Mouse (Mus musculus) embryonic facial prominence, embryonic 15.5 days (tissue): ENCODE results near the gene Tfam. TPM values are rescaled to one million over a fixed set of nuclear protein-coding genes. Genes with fewer than 3 reads are reported as not detected.

Experiments
- ATAC-seq: fragments of 200-750 bp; cut with Nextera tagmentation; 2 replicates; pipeline ENCODE4 v1.8.0; 2017; ENCODE audit warnings: low read depth, moderate TSS enrichment; ENCODE audit not compliant: insufficient number of reproducible peaks, low FRiP score, low TSS enrichment
- H3K27ac ChIP-seq: fragments of 300-500 bp; sonication (generic); replicated peaks from 2 replicates; pipeline ENCODE4 v1.5.1; 2015; ENCODE audit warnings: mild to moderate bottlenecking, inconsistent platforms
- H3K27me3 ChIP-seq: fragments of 300-500 bp; sonication (generic); 2 replicates; pipeline ENCODE4 v1.6.1; 2015; ENCODE audit warnings: inconsistent platforms
- H3K36me3 ChIP-seq: fragments of 300-500 bp; sonication (generic); 2 replicates; pipeline ENCODE4 v1.6.1; 2015; ENCODE audit warnings: mild to moderate bottlenecking, inconsistent platforms
- H3K4me1 ChIP-seq: fragments of 300-500 bp; sonication (generic); 2 replicates; pipeline ENCODE4 v1.6.1; 2015; ENCODE audit warnings: inconsistent platforms
- H3K4me2 ChIP-seq: fragments of 300-500 bp; sonication (generic); replicated peaks from 2 replicates; pipeline ENCODE4 v1.6.1; 2015; ENCODE audit warnings: mild to moderate bottlenecking, inconsistent platforms
- H3K4me3 ChIP-seq: fragments of 300-500 bp; sonication (generic); replicated peaks from 2 replicates; pipeline ENCODE4 v1.5.1; 2015; ENCODE audit warnings: mild to moderate bottlenecking, inconsistent platforms
- H3K9ac ChIP-seq: fragments of 300-500 bp; sonication (generic); 2 replicates; pipeline ENCODE4 v1.6.1; 2015; ENCODE audit warnings: inconsistent platforms
- H3K9me3 ChIP-seq: fragments of 300-500 bp; sonication (generic); replicated peaks from 2 replicates; pipeline ENCODE4 v1.6.1; 2016; ENCODE audit warnings: inconsistent platforms
- WGBS: fragments of 180-500 bp; shearing (Covaris S2); methylation state at CpG from one replicate; pipeline ENCODE4 v1.1.7; 2015; 5-methylcytosine and 5-hydroxymethylcytosine counted together
- polyA plus RNA-seq: library from polyadenylated mRNA; unstranded; fragments of >200 nt; fragmentation: Nextera tagmentation; extraction: Ambion mirVana; gene quantifications from 2 replicates; pipeline ENCODE4 v1.2.1, GENCODE M21; 2015

Gene Tfam
- polyA plus RNA-seq, 1 experiment from 2014 or later = 56.6 TPM

- Histone ChIP-seq H3K4me2 (no peak overlapping the region), H3K4me3 (no peak overlapping the region), H3K9ac (no peak overlapping the region), H3K27me3 (no peaks in the 10 kb centered on the region), H3K36me3 (peaks cover 14% of the 10 kb centered on the region; the same call in 1 of the 2 replicates), H3K27ac (no peak overlapping the region), H3K9me3 (no peaks in the 10 kb centered on the region), H3K4me1 (no peaks in the 10 kb centered on the region)
- WGBS = 47% methylated on average over 4 of the region's 4 CpGs
- no peak for ATAC-seq
Observed at GRCm38 (mm10) chr10:71253147-71253546, 15.1 kb upstream of the Tfam start.

GRCm38 (mm10) chr10:71252421-71252820 is 14.3 kb upstream of the Tfam start:
- no peaks in the 10 kb centered on the region for H3K27me3 ChIP-seq
- ATAC-seq = no peak
- peaks cover 12% of the 10 kb centered on the region; the same call in 1 of the 2 replicates for H3K36me3 ChIP-seq
- H3K9me3 ChIP-seq = no peaks in the 10 kb centered on the region
- no peaks in the 10 kb centered on the region for H3K4me1 ChIP-seq
- no peak overlapping the region for H3K9ac ChIP-seq
- 76% methylated on average over 5 of the region's 5 CpGs for WGBS
- no peak overlapping the region for H3K4me2 ChIP-seq
- H3K4me3 ChIP-seq = no peak overlapping the region
- H3K27ac ChIP-seq = no peak overlapping the region

- Histone ChIP-seq H3K4me3 (no peak overlapping the region), H3K4me2 (no peak overlapping the region), H3K27ac (no peak overlapping the region), H3K9me3 (no peaks in the 10 kb centered on the region), H3K9ac (no peak overlapping the region), H3K36me3 (peaks cover 12% of the 10 kb centered on the region; the same call in 1 of the 2 replicates), H3K27me3 (no peaks in the 10 kb centered on the region), H3K4me1 (no peaks in the 10 kb centered on the region)
- WGBS = 64% methylated on average over 5 of the region's 5 CpGs
- no peak for ATAC-seq
Observed at GRCm38 (mm10) chr10:71251846-71252245, 13.8 kb upstream of the Tfam start.

- H3K4me3 ChIP-seq = no peak overlapping the region
- no peak overlapping the region for H3K9ac ChIP-seq
- ATAC-seq = no peak
- no peak overlapping the region for H3K27ac ChIP-seq
- no peaks in the 10 kb centered on the region for H3K27me3 ChIP-seq
- H3K4me2 ChIP-seq = no peak overlapping the region
- no peaks in the 10 kb centered on the region for H3K9me3 ChIP-seq
- WGBS = 84% methylated on average over 5 of the region's 5 CpGs
- peaks cover 12% of the 10 kb centered on the region; the same call in 1 of the 2 replicates for H3K36me3 ChIP-seq
- H3K4me1 ChIP-seq = no peaks in the 10 kb centered on the region
Observed at GRCm38 (mm10) chr10:71251256-71251655, 13.2 kb upstream of the Tfam start.

GRCm38 (mm10) chr10:71250472-71250871 is 12.4 kb upstream of the Tfam start:
- 76% methylated on average over 17 of the region's 17 CpGs for WGBS
- no peak for ATAC-seq

GRCm38 (mm10) chr10:71249086-71249880 is 11.2 kb upstream of the Tfam start:
- Histone ChIP-seq H3K36me3 (0 out of 2 replicates have a peak, but pooled peaks cover 1% of the 10 kb centered on the region), H3K9ac (no peak overlapping the region), H3K27ac (no peak overlapping the region), H3K4me2 (no peak overlapping the region), H3K27me3 (no peaks in the 10 kb centered on the region), H3K4me3 (no peak overlapping the region), H3K4me1 (no peaks in the 10 kb centered on the region), H3K9me3 (no peaks in the 10 kb centered on the region)
- WGBS = 78% methylated on average over 10 of the region's 10 CpGs
- no peak for ATAC-seq

More at GRCm38 (mm10) chr10:71250472-71250871, 12.4 kb upstream of the Tfam start:
- Histone ChIP-seq H3K4me2 (no peak overlapping the region), H3K27me3 (no peaks in the 10 kb centered on the region), H3K9me3 (no peaks in the 10 kb centered on the region), H3K4me1 (no peaks in the 10 kb centered on the region), H3K4me3 (no peak overlapping the region), H3K9ac (no peak overlapping the region), H3K36me3 (peaks cover 10% of the 10 kb centered on the region; the same call in 1 of the 2 replicates), H3K27ac (no peak overlapping the region)

- no peak overlapping the region for H3K9ac ChIP-seq
- H3K4me2 ChIP-seq = no peak overlapping the region
- no peak overlapping the region for H3K27ac ChIP-seq
- 45% methylated on average over 7 of the region's 7 CpGs for WGBS
- H3K4me1 ChIP-seq = no peaks in the 10 kb centered on the region
- no peak for ATAC-seq
- no peaks in the 10 kb centered on the region for H3K27me3 ChIP-seq
- H3K4me3 ChIP-seq = no peak overlapping the region
- no peaks in the 10 kb centered on the region for H3K36me3 ChIP-seq
- H3K9me3 ChIP-seq = no peaks in the 10 kb centered on the region
Observed at GRCm38 (mm10) chr10:71246956-71247355, 8.9 kb upstream of the Tfam start.

- peaks cover 14% of the 10 kb centered on the region for H3K4me1 ChIP-seq
- 42% methylated on average over 6 of the region's 6 CpGs for WGBS
- ATAC-seq = no peak
- H3K4me2 ChIP-seq = no peak overlapping the region
- no peaks in the 10 kb centered on the region for H3K27me3 ChIP-seq
- no peaks in the 10 kb centered on the region for H3K9me3 ChIP-seq
- no peak overlapping the region for H3K9ac ChIP-seq
- peaks cover 6% of the 10 kb centered on the region for H3K36me3 ChIP-seq
- no peak overlapping the region for H3K27ac ChIP-seq
- H3K4me3 ChIP-seq = peak overlapping the region; percentile 17
Observed at GRCm38 (mm10) chr10:71239479-71240120, 1.5 kb upstream of the Tfam start.

- under 1% methylated on average over 67 of the region's 68 CpGs for WGBS
- H3K27ac ChIP-seq = peak overlapping the region; percentile 65
- peak overlapping the region; percentile 93 for H3K4me3 ChIP-seq
- peak overlapping the region; percentile 80 for H3K4me2 ChIP-seq
- no peaks in the 10 kb centered on the region for H3K27me3 ChIP-seq
- peak overlapping the region; percentile 68 for H3K9ac ChIP-seq
- peak; percentile 100 for ATAC-seq
- H3K36me3 ChIP-seq = peaks cover 23% of the 10 kb centered on the region
- H3K4me1 ChIP-seq = peaks cover 14% of the 10 kb centered on the region
- H3K9me3 ChIP-seq = no peaks in the 10 kb centered on the region
Observed at GRCm38 (mm10) chr10:71237516-71238239, 402 bp downstream of the Tfam start.

- whole genome bisulfite sequencing = 97% methylated on average over 8 of the region's 8 CpGs
- no peaks in the 10 kb centered on the region for H3K9me3 ChIP-seq
- no peaks in the 10 kb centered on the region for H3K27me3 ChIP-seq
- H3K4me3 ChIP-seq = no peak overlapping the region
- H3K27ac ChIP-seq = no peak overlapping the region
- no peak overlapping the region for H3K4me2 ChIP-seq
- H3K9ac ChIP-seq = no peak overlapping the region
- ATAC-seq = no peak
- H3K4me1 ChIP-seq = peaks cover 14% of the 10 kb centered on the region
- peaks cover 45% of the 10 kb centered on the region for H3K36me3 ChIP-seq
Observed at GRCm38 (mm10) chr10:71234071-71234470, 4.0 kb downstream of the Tfam start.

GRCm38 (mm10) chr10:71225894-71226293 is 12.2 kb downstream of the Tfam start:
- Histone ChIP-seq H3K9me3 (no peaks in the 10 kb centered on the region), H3K4me3 (no peak overlapping the region), H3K36me3 (peaks cover 52% of the 10 kb centered on the region), H3K4me2 (no peak overlapping the region), H3K27ac (no peak overlapping the region), H3K27me3 (no peaks in the 10 kb centered on the region), H3K4me1 (no peaks in the 10 kb centered on the region), H3K9ac (no peak overlapping the region)
- 38% methylated on average over 7 of the region's 7 CpGs for WGBS
- ATAC-seq = no peak
